Mouse (Mus musculus) natural killer cell, adult 2 months (primary cell): ENCODE measurements at regions not wholly inside any gene's neighbourhood (a gene's known extent, or its start where the extent isn't known, plus 50 kb on each side); places are given as distances from the start of the nearest gene placed in this dataset.

Experiments
- DNase-seq, 2 experiments: peaks; one replicate each; pipeline ENCODE4 v3.0.0; 2022; ENCODE audit warnings: low spot score in 2 of 2

GRCm38 (mm10) chr11:26881635-26882034 lies 287.8 kb upstream of the Vrk2 start:
- no peak for DNase-seq
